15 mouse cellular contexts compared by ENCODE assay signal in genomic region chr5:135040777-135041176, GRCm38 (mm10). TPM values are rescaled to one million over a fixed set of nuclear protein-coding genes. Genes with fewer than 3 reads are reported as not detected.
DNase-seq lines count a peak whose midpoint lies in the region; ATAC-seq and TF ChIP-seq lines count a peak whose summit lies in the region.
"Had no signal": no experiment of that assay in that cellular context is flagged by ENCODE, and none has a peak within 500 bp of the region (broad histone marks: within the 10 kb centered on the region; RNA-seq: fewer than 3 reads in every experiment).

No protein-coding gene starts in this region.

- 0 out of 2 replicates have a peak, but pooled peaks have one; percentile 13 for ATAC-seq in intestine, embryonic 15.5 days
- ATAC-seq in intestine, postnatal 0 days, result no peak
- ATAC-seq: midbrain, embryonic 16.5 days had no signal

- no peak overlapping the region for H3K9ac ChIP-seq in intestine, embryonic 15.5 days
- no peak overlapping the region for H3K9ac ChIP-seq in intestine, postnatal 0 days (ENCODE audit: low read depth, low read length)
- H3K9ac ChIP-seq: limb, embryonic 15.5 days had no signal

- H3K27me3 ChIP-seq in intestine, embryonic 15.5 days (replicated peaks), result no peaks in the 10 kb centered on the region
- H3K27me3 ChIP-seq in intestine, postnatal 0 days (replicated peaks; ENCODE audit: control insufficient read depth, insufficient read depth, low read length), result no peaks in the 10 kb centered on the region
- H3K27me3 ChIP-seq: limb, embryonic 15.5 days; neural tube, embryonic 13.5 days had no signal

- no peak for TF ChIP-seq CTCF in intestine, postnatal 0 days (IDR thresholded peaks at IDR 0.05; ENCODE audit: low read depth)

- H3K4me1 ChIP-seq in intestine, embryonic 15.5 days (replicated peaks), result 0 out of 2 replicates have a peak, but pooled peaks cover 7% of the 10 kb centered on the region
- no peaks in the 10 kb centered on the region for H3K4me1 ChIP-seq in intestine, postnatal 0 days (replicated peaks; ENCODE audit: control insufficient read depth, insufficient read depth, low read length)
- H3K4me1 ChIP-seq: neural tube, embryonic 13.5 days had no signal

- no peak overlapping the region for H3K27ac ChIP-seq in intestine, embryonic 15.5 days
- H3K27ac ChIP-seq in intestine, postnatal 0 days (ENCODE audit: low read depth, low read length), result no peak overlapping the region
- H3K27ac ChIP-seq: limb, embryonic 15.5 days; neural tube, embryonic 13.5 days had no signal

- WGBS in intestine, embryonic 15.5 days, result 39% methylated on average over 11 of the region's 11 CpGs
- 43% methylated on average over 11 of the region's 11 CpGs for WGBS in intestine, postnatal 0 days

- H3K4me3 ChIP-seq in intestine, embryonic 15.5 days (replicated peaks), result no peak overlapping the region
- H3K4me3 ChIP-seq in intestine, postnatal 0 days (ENCODE audit: low read depth, low read length), result no peak overlapping the region
- H3K4me3 ChIP-seq: limb, embryonic 15.5 days; neural tube, embryonic 13.5 days had no signal

- peak; percentile 72 to 86 for DNase-seq in adrenal gland, adult (ENCODE audit: inconsistent age in 2 of 2, low spot score in 1 of 2)
- DNase-seq in adrenal gland, postnatal 25 days, result no peak
- DNase-seq in ovary, postnatal 36 days (ENCODE audit: low spot score), result peak; percentile 62
- DNase-seq in ovary, postnatal 10 days (ENCODE audit: low spot score), result no peak
- peak; percentile 79 for DNase-seq in testis, postnatal 10 days (ENCODE audit: low spot score)
- DNase-seq in urinary bladder, postnatal 10 days (ENCODE audit: low spot score), result no peak
- DNase-seq: cerebellum, adult 8-10 months; heart, postnatal 10 days; spleen, adult 18-20 months; thymus, adult 18-20 months had no signal

- no peak overlapping the region for H3K4me2 ChIP-seq in intestine, embryonic 15.5 days (replicated peaks)
- no peak overlapping the region for H3K4me2 ChIP-seq in intestine, postnatal 0 days (replicated peaks; ENCODE audit: low read depth)
- H3K4me2 ChIP-seq: limb, embryonic 15.5 days; neural tube, embryonic 13.5 days had no signal

- H3K36me3 ChIP-seq in intestine, embryonic 15.5 days, result 0 out of 2 replicates have a peak, but pooled peaks cover 9% of the 10 kb centered on the region
- H3K36me3 ChIP-seq in intestine, postnatal 0 days (ENCODE audit: control insufficient read depth, insufficient read depth), result peaks cover 39% of the 10 kb centered on the region

- no peaks in the 10 kb centered on the region for H3K9me3 ChIP-seq in intestine, embryonic 15.5 days
- no peaks in the 10 kb centered on the region for H3K9me3 ChIP-seq in intestine, postnatal 0 days (ENCODE audit: control insufficient read depth)
- H3K9me3 ChIP-seq: limb, embryonic 15.5 days; neural tube, embryonic 13.5 days had no signal

RNA-seq across cellular contexts. Expression of gene Stx1a, which starts 17.5 kb away (rescaled TPM):
- total RNA-seq in adrenal gland, postnatal 25 days (2021), result 10.4 and 11.1 TPM in 2 replicates
- polyA plus RNA-seq in intestine, embryonic 15.5 days (2015; fragmentation: Nextera tagmentation; extraction: Ambion mirVana), result 13.0 and 15.7 TPM in 2 replicates
- 5.6 and 6.5 TPM in 2 replicates for polyA plus RNA-seq in intestine, postnatal 0 days (2015; fragmentation: Nextera tagmentation; extraction: Ambion mirVana)

RNA-seq across cellular contexts. Expression of gene Dnajc30, which starts 23.2 kb away (rescaled TPM):
- total RNA-seq in adrenal gland, postnatal 25 days (2021), result 29.6 and 38.8 TPM in 2 replicates
- 30.7 and 33.6 TPM in 2 replicates for polyA plus RNA-seq in intestine, embryonic 15.5 days (2015; fragmentation: Nextera tagmentation; extraction: Ambion mirVana)
- 35.9 and 40.7 TPM in 2 replicates for polyA plus RNA-seq in intestine, postnatal 0 days (2015; fragmentation: Nextera tagmentation; extraction: Ambion mirVana)

RNA-seq across cellular contexts. Expression of gene Bud23, which starts 24.0 kb away (rescaled TPM):
- 58.5 and 66.1 TPM in 2 replicates for total RNA-seq in adrenal gland, postnatal 25 days (2021)
- polyA plus RNA-seq in intestine, embryonic 15.5 days (2015; fragmentation: Nextera tagmentation; extraction: Ambion mirVana), result 106 and 115 TPM in 2 replicates
- polyA plus RNA-seq in intestine, postnatal 0 days (2015; fragmentation: Nextera tagmentation; extraction: Ambion mirVana), result 40.0 and 40.6 TPM in 2 replicates

RNA-seq across cellular contexts. Expression of gene Abhd11, which starts 31.8 kb away (rescaled TPM):
- 54.5 and 61.8 TPM in 2 replicates for total RNA-seq in adrenal gland, postnatal 25 days (2021)
- 96.0 and 101 TPM in 2 replicates for polyA plus RNA-seq in intestine, embryonic 15.5 days (2015; fragmentation: Nextera tagmentation; extraction: Ambion mirVana)
- 60.1 and 61.9 TPM in 2 replicates for polyA plus RNA-seq in intestine, postnatal 0 days (2015; fragmentation: Nextera tagmentation; extraction: Ambion mirVana)

RNA-seq across cellular contexts. Expression of gene Vps37d, which starts 37.3 kb away (rescaled TPM):
- 2.2 and 4.1 TPM in 2 replicates for total RNA-seq in adrenal gland, postnatal 25 days (2021)
- polyA plus RNA-seq in intestine, embryonic 15.5 days (2015; fragmentation: Nextera tagmentation; extraction: Ambion mirVana), result 5.4 and 6.0 TPM in 2 replicates
- 2.5 and 2.9 TPM in 2 replicates for polyA plus RNA-seq in intestine, postnatal 0 days (2015; fragmentation: Nextera tagmentation; extraction: Ambion mirVana)

Comparison
In these comparisons a context has a peak if more than half of its experiments do, and no peak if none do; other contexts are left out.
1. DNase-seq: peak in adrenal gland, adult (2 of 2), ovary, postnatal 36 days (single experiment) and testis, postnatal 10 days (single experiment); none in adrenal gland, postnatal 25 days (single experiment), ovary, postnatal 10 days (single experiment) and urinary bladder, postnatal 10 days (single experiment).